Mouse (Mus musculus) megakaryocyte, adult 5-6 weeks (primary cell): ENCODE results near the gene Sdk1. TPM values are rescaled to one million over a fixed set of nuclear protein-coding genes. Genes with fewer than 3 reads are reported as not detected.

Experiments
- ATAC-seq: 2 replicates; pipeline ENCODE4 v1.8.0; 2016; ENCODE audit warnings: mild to moderate bottlenecking, inconsistent platforms; ENCODE audit not compliant: poor library complexity, severe bottlenecking
- total RNA-seq, 2 experiments: library from RNA; stranded (forward) in 1 of 2; stranded (reverse) in 1 of 2; fragments of 153-499, 151-499 nt in 1 of 2; fragments of 221-1000, 200-1000 nt in 1 of 2; gene quantifications; 2 replicates each; pipeline versions ENCODE4 v1.2.3 to v1.2.4; 2015 to 2017

Sdk1 gene
- total RNA-seq, 2 experiments from 2014 or later: 0.16 TPM; not detected in 1

- ATAC-seq: no peak
Measured at GRCm38 (mm10) chr5:141748793-141749192, 507.5 kb downstream of the Sdk1 start.

- peak; percentile 78 for ATAC-seq
Measured at GRCm38 (mm10) chr5:141754278-141754677, 513.0 kb downstream of the Sdk1 start.

- peak; percentile 30 for ATAC-seq
Measured at GRCm38 (mm10) chr5:141758885-141759284, 517.6 kb downstream of the Sdk1 start.

GRCm38 (mm10) chr5:141764111-141764510 lies 522.8 kb downstream of the Sdk1 start:
- no peak for ATAC-seq

GRCm38 (mm10) chr5:141768761-141769515 lies 527.6 kb downstream of the Sdk1 start:
- ATAC-seq: no peak

- no peak for ATAC-seq
Measured at GRCm38 (mm10) chr5:141771516-141771915, 530.2 kb downstream of the Sdk1 start.

GRCm38 (mm10) chr5:141778231-141778630 lies 536.9 kb downstream of the Sdk1 start:
- ATAC-seq: no peak

- ATAC-seq: peak; percentile 75
Measured at GRCm38 (mm10) chr5:141781142-141781541, 539.9 kb downstream of the Sdk1 start.

GRCm38 (mm10) chr5:141782330-141782729 lies 541.0 kb downstream of the Sdk1 start:
- peak; percentile 59 for ATAC-seq

- no peak for ATAC-seq
Measured at GRCm38 (mm10) chr5:141783516-141783915, 542.2 kb downstream of the Sdk1 start.

GRCm38 (mm10) chr5:141793926-141794325 lies 552.6 kb downstream of the Sdk1 start:
- ATAC-seq: no peak

GRCm38 (mm10) chr5:141823823-141824330 lies 582.6 kb downstream of the Sdk1 start:
- ATAC-seq: no peak

GRCm38 (mm10) chr5:141824739-141825379 lies 583.6 kb downstream of the Sdk1 start:
- ATAC-seq: peak; percentile 43; the same call in 1 of the 2 replicates

GRCm38 (mm10) chr5:141835566-141835965 lies 594.3 kb downstream of the Sdk1 start:
- ATAC-seq: no peak

- no peak for ATAC-seq
Measured at GRCm38 (mm10) chr5:141836892-141837455, 595.7 kb downstream of the Sdk1 start.

GRCm38 (mm10) chr5:141844701-141845100 lies 603.4 kb downstream of the Sdk1 start:
- no peak for ATAC-seq

- no peak for ATAC-seq
Measured at GRCm38 (mm10) chr5:141847686-141848085, 606.4 kb downstream of the Sdk1 start.

GRCm38 (mm10) chr5:141852175-141852574 lies 610.9 kb downstream of the Sdk1 start:
- no peak for ATAC-seq

- no peak for ATAC-seq
Measured at GRCm38 (mm10) chr5:141856447-141856846, 615.2 kb downstream of the Sdk1 start.

GRCm38 (mm10) chr5:141857781-141858180 lies 616.5 kb downstream of the Sdk1 start:
- ATAC-seq: no peak

- ATAC-seq: no peak
Measured at GRCm38 (mm10) chr5:141858406-141859160, 617.3 kb downstream of the Sdk1 start.
